Mouse (Mus musculus): ENCODE data around the gene Ttll8. TPM values are rescaled to one million over a fixed set of nuclear protein-coding genes. Genes with fewer than 3 reads are reported as not detected.

The Ttll8 gene
- polyA plus RNA-seq, 1 experiment: not detected

DNA sequence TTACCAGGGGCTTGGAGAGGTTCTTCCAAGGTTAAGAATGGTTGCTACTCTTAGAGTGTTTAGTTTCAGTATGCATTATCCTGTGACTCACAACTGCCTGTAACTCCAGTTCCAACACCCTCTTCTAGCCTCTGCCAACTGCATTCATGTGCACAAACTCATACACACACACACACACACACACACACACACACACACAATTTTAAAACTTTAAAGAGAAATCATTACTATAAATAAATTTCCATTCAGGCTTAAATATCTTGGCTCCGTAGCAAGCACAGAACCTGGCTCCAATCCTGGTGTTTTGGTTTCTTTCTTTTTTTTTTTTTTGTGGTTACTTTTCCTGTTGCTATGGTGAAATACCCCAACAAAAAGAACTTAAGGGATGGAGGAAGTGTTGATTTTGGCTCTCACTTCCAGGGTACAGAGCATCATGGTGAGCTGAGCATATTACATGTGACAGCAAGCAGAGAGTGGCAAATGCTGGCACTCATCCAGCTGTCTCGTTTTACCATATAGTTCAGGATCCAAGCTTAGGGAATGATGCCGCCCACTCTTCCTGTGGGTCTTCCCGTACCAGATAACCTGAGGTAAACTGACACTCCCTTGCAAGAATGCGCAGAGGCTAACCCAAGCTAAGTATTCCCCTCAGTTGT is 10.2 kb downstream of the Ttll8 start:
- no peak overlapping the region for H3K4me3 ChIP-seq (ENCODE audit: insufficient read depth, low read depth, low read length)
- H3K4me1 ChIP-seq (ENCODE audit: control insufficient read depth, insufficient read depth, insufficient read length, low read length): no peaks in the 10 kb centered on the region
- H3K27ac ChIP-seq (replicated peaks; ENCODE audit: low read depth, low read length): no peak overlapping the region

DNA sequence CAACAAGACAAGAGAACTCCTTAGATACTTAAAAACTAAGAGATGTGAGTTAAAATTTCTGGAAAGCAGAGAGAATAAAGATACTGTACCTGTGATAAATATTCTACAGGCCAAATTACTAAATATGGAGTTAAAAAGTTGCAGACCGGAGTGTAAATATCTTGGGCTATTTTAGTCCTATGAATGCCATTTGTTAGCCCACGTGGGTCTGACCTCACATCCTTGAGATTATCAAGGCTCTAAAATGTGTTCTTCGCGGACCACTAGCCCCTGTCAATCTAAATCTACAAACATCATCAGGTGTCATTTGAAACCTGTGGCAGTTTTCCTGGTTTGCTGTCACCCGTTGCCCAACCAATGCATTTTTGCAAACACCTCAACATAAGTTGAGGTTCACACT is 11.4 kb downstream of the Ttll8 start:
- H3K27ac ChIP-seq (replicated peaks; ENCODE audit: low read depth, low read length): no peak overlapping the region
- no peak overlapping the region for H3K4me3 ChIP-seq (ENCODE audit: insufficient read depth, low read depth, low read length)
- H3K4me1 ChIP-seq (ENCODE audit: control insufficient read depth, insufficient read depth, insufficient read length, low read length): no peaks in the 10 kb centered on the region

- no peaks in the 10 kb centered on the region for H3K4me1 ChIP-seq (ENCODE audit: control insufficient read depth, insufficient read depth, insufficient read length, low read length)
- H3K4me3 ChIP-seq (ENCODE audit: insufficient read depth, low read depth, low read length): no peak overlapping the region
- no peak overlapping the region for H3K27ac ChIP-seq (replicated peaks; ENCODE audit: low read depth, low read length)
Observed at GRCm38 (mm10) chr15:88937291-88937650, 16.9 kb downstream of the Ttll8 start.

- H3K4me3 ChIP-seq (ENCODE audit: insufficient read depth, low read depth, low read length): no peak overlapping the region
- H3K4me1 ChIP-seq (ENCODE audit: control insufficient read depth, insufficient read depth, insufficient read length, low read length): no peaks in the 10 kb centered on the region
Observed at GRCm38 (mm10) chr15:88936619-88937290, 17.5 kb downstream of the Ttll8 start.

DNA sequence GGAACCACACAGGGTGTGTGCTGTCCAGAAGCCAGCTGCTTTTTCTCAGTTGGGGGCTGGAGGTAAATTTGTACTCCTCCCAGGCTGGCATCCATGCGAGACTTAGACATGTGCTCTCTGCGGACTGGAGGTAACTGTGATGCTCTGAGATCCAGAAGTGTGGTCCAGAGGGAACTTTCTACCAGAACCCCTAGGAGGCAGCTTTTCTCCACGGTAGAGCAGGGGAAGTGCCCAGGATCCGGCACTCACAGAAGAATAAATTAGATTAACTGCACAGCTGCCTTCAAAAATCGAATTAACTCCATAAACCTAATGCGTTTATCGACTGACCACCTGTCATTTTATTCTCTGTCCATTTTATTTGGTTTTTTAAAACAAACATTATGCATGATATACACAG is 20.1 kb downstream of the Ttll8 start:
- H3K27ac ChIP-seq (replicated peaks; ENCODE audit: low read depth, low read length): no peak overlapping the region
- no peak overlapping the region for H3K4me3 ChIP-seq (ENCODE audit: insufficient read depth, low read depth, low read length)
- no peaks in the 10 kb centered on the region for H3K4me1 ChIP-seq (ENCODE audit: control insufficient read depth, insufficient read depth, insufficient read length, low read length)

More at GRCm38 (mm10) chr15:88936619-88937290, 17.5 kb downstream of the Ttll8 start:
- no peak overlapping the region for H3K27ac ChIP-seq (replicated peaks; ENCODE audit: low read depth, low read length)

GRCm38 (mm10) chr15:88932667-88933066 is 21.6 kb downstream of the Ttll8 start:
- Histone ChIP-seq H3K27ac (replicated peaks; ENCODE audit: low read depth, low read length) (no peak overlapping the region), H3K4me3 (ENCODE audit: insufficient read depth, low read depth, low read length) (no peak overlapping the region), H3K4me1 (ENCODE audit: control insufficient read depth, insufficient read depth, insufficient read length, low read length) (no peaks in the 10 kb centered on the region)

- Histone ChIP-seq H3K4me1 (ENCODE audit: control insufficient read depth, insufficient read depth, insufficient read length, low read length) (no peaks in the 10 kb centered on the region), H3K4me3 (ENCODE audit: insufficient read depth, low read depth, low read length) (no peak overlapping the region), H3K27ac (replicated peaks; ENCODE audit: low read depth, low read length) (peak overlapping the region; percentile 81)
Observed at GRCm38 (mm10) chr15:88921992-88922310, 32.3 kb downstream of the Ttll8 start.

GRCm38 (mm10) chr15:88921131-88921991 is 32.9 kb downstream of the Ttll8 start:
- Histone ChIP-seq H3K4me1 (ENCODE audit: control insufficient read depth, insufficient read depth, insufficient read length, low read length) (no peaks in the 10 kb centered on the region), H3K4me3 (ENCODE audit: insufficient read depth, low read depth, low read length) (no peak overlapping the region), H3K27ac (replicated peaks; ENCODE audit: low read depth, low read length) (peak overlapping the region; percentile 81)

DNA sequence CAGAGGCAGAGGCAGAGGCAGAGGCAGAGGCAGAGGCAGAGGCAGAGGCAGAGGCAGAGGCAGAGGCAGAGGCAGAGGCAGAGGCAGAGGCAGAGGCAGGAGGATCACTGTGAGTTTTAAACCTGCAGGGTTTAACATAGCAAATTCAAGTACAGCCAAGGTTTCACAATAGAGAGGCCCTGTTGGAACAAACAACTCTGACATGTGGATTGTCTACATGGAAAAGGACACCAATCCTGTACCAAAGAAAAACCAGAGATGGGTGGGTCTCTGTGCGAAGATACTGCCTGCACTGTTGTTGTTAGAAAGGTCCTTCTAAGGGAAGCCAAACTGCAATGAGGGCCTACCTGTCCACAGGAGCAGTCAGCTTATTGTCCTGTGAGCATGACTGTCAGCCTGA is 34.2 kb downstream of the Ttll8 start:
- Histone ChIP-seq H3K4me1 (ENCODE audit: control insufficient read depth, insufficient read depth, insufficient read length, low read length) (no peaks in the 10 kb centered on the region), H3K4me3 (ENCODE audit: insufficient read depth, low read depth, low read length) (no peak overlapping the region), H3K27ac (replicated peaks; ENCODE audit: low read depth, low read length) (no peak overlapping the region)

GRCm38 (mm10) chr15:88919328-88919727 is 34.9 kb downstream of the Ttll8 start:
- no peak overlapping the region for H3K4me3 ChIP-seq (ENCODE audit: insufficient read depth, low read depth, low read length)
- H3K4me1 ChIP-seq (ENCODE audit: control insufficient read depth, insufficient read depth, insufficient read length, low read length): no peaks in the 10 kb centered on the region
- no peak overlapping the region for H3K27ac ChIP-seq (replicated peaks; ENCODE audit: low read depth, low read length)

GRCm38 (mm10) chr15:88917126-88917525 is 37.1 kb downstream of the Ttll8 start:
- Histone ChIP-seq H3K27ac (replicated peaks; ENCODE audit: low read depth, low read length) (no peak overlapping the region), H3K4me1 (ENCODE audit: control insufficient read depth, insufficient read depth, insufficient read length, low read length) (no peaks in the 10 kb centered on the region), H3K4me3 (ENCODE audit: insufficient read depth, low read depth, low read length) (no peak overlapping the region)

- no peak overlapping the region for H3K27ac ChIP-seq (replicated peaks; ENCODE audit: low read depth, low read length)
- H3K4me3 ChIP-seq (ENCODE audit: insufficient read depth, low read depth, low read length): no peak overlapping the region
- no peaks in the 10 kb centered on the region for H3K4me1 ChIP-seq (ENCODE audit: control insufficient read depth, insufficient read depth, insufficient read length, low read length)
Observed at GRCm38 (mm10) chr15:88916366-88916765, 37.9 kb downstream of the Ttll8 start.

DNA sequence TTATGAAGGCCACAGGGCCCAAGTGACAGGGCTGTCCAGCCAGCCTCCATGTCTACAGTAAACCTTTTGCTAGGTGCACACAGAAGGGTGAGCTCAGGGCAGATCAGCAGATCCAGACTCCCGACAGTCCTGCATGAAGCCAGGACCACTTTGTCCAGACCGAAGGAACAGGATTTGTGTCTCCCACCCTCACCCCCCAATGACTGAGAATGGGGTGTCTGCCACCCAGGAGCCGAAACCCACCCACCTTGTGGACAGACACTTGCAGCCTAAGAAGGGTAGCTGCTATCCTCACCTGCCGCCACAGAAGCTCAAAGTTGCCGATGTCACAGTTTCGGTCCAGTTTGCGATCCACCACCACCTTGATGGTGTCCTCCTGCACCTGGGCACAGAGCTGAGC is 39.2 kb downstream of the Ttll8 start:
- no peak overlapping the region for H3K4me3 ChIP-seq (ENCODE audit: insufficient read depth, low read depth, low read length)
- no peaks in the 10 kb centered on the region for H3K4me1 ChIP-seq (ENCODE audit: control insufficient read depth, insufficient read depth, insufficient read length, low read length)
- no peak overlapping the region for H3K27ac ChIP-seq (replicated peaks; ENCODE audit: low read depth, low read length)

- H3K27ac ChIP-seq (replicated peaks; ENCODE audit: low read depth, low read length): no peak overlapping the region
- H3K4me3 ChIP-seq (ENCODE audit: insufficient read depth, low read depth, low read length): no peak overlapping the region
- H3K4me1 ChIP-seq (ENCODE audit: control insufficient read depth, insufficient read depth, insufficient read length, low read length): peaks cover 2% of the 10 kb centered on the region; the same call in 1 of the 2 replicates
Observed at GRCm38 (mm10) chr15:88906347-88906746, 47.9 kb downstream of the Ttll8 start.

DNA sequence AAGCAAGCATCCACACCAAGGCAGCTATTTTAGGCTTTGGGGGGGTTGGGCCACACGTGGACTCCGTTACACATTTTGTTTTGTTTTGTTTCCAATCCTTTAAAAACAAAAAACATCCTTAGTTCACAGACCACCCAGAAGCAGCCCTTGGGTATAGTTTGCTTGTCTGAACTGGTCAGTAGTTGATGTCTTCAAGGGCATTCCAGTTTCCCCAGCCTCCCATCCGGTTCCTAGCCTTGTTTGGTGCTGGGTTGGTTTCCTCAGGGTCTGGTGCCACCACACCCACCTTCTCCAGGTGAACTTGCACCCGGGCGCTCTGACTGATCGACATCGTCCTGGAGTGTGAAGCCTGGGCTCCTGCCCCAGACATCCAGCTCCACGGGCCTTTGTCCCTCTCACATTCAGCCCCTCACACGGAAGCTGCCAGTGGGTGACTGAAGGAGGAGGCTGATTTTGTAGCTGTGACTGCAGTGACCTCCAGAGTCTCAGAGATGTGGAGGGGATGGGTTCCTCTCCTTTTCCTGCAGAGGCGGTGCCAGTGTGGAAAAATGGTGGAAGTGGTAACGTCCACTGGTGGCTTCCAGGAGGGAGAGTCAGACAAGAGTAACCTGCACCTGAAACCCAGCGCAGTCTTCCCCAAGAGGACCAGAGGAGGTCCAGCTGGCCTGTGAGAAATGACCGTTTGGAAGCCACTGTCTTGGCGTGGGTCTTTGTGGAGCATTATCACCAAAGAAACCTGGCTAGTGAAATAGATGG is 50.0 kb downstream of the Ttll8 start:
- no peak overlapping the region for H3K27ac ChIP-seq (replicated peaks; ENCODE audit: low read depth, low read length)
- H3K4me3 ChIP-seq (ENCODE audit: insufficient read depth, low read depth, low read length): no peak overlapping the region
- peaks cover 2% of the 10 kb centered on the region; the same call in 1 of the 2 replicates for H3K4me1 ChIP-seq (ENCODE audit: control insufficient read depth, insufficient read depth, insufficient read length, low read length)
